Mouse (Mus musculus): ENCODE data around the gene Ciz1. TPM values are rescaled to one million over a fixed set of nuclear protein-coding genes. Genes with fewer than 3 reads are reported as not detected.

The Ciz1 gene
- polyA plus RNA-seq, 1 experiment from 2014 or later = 41.1 TPM

- Histone ChIP-seq H3K4me3 (ENCODE audit: low read depth, low read length) (no peak overlapping the region), H3K36me3 (replicated peaks; ENCODE audit: control insufficient read depth, insufficient read depth, low read depth, low read length) (no peaks in the 10 kb centered on the region), H3K9ac (replicated peaks; ENCODE audit: low read length) (no peak overlapping the region; the same call in 1 of the 2 replicates), H3K4me1 (ENCODE audit: control insufficient read depth, insufficient read depth, low read length) (peaks cover 7% of the 10 kb centered on the region; the same call in 1 of the 2 replicates), H3K27ac (replicated peaks; ENCODE audit: low read depth, low read length) (no peak overlapping the region), H3K9me3 (replicated peaks; ENCODE audit: control insufficient read depth, low read length) (no peaks in the 10 kb centered on the region), H3K27me3 (ENCODE audit: control insufficient read depth, insufficient read depth, low read length) (no peaks in the 10 kb centered on the region), H3K4me2 (ENCODE audit: low read depth, low read length) (no peak overlapping the region)
- DNase-seq (ENCODE audit: low spot score) (no peak), ATAC-seq (replicated peaks; ENCODE audit: insufficient number of reproducible peaks, low FRiP score, low TSS enrichment, low read depth) (no peak)
- WGBS = 73% methylated on average over 4 of the region's 4 CpGs
These were observed 77.2 kb downstream of the Ciz1 start for GRCm38 (mm10) chr2:32429215-32429891.

Small RNAs within 50 kb of the gene (microRNA-seq; reads per million reads assigned to microRNA genes)
- gene Gm23363 (ENCODE audit: borderline number of aligned reads) (not detected), gene Mir199b (ENCODE audit: borderline number of aligned reads) (1,429 reads per million, percentile 75 among the genes with 10 or more reads in this experiment)

Other genes with a start within 250 kb of the Ciz1 start
- 46.2 and 48.6 TPM in 2 replicates for gene Prrc2b, start 201.2 kb upstream of the Ciz1 start, polyA plus RNA-seq (2014; fragmentation: Nextera tagmentation; extraction: Ambion mirVana)
- 15.5 and 16.1 TPM in 2 replicates for gene Pomt1, start 115.7 kb upstream of the Ciz1 start, polyA plus RNA-seq (2014; fragmentation: Nextera tagmentation; extraction: Ambion mirVana)
- 57.2 and 64.2 TPM in 2 replicates for gene Uck1, start 92.2 kb upstream of the Ciz1 start, polyA plus RNA-seq (2014; fragmentation: Nextera tagmentation; extraction: Ambion mirVana)
- 14.9 and 15.2 TPM in 2 replicates for gene Golga2, start 64.9 kb upstream of the Ciz1 start, polyA plus RNA-seq (2014; fragmentation: Nextera tagmentation; extraction: Ambion mirVana)
- gene Swi5, start 64.3 kb upstream of the Ciz1 start, polyA plus RNA-seq (2014; fragmentation: Nextera tagmentation; extraction: Ambion mirVana) = 392 and 406 TPM in 2 replicates
- gene Dnm1, start 1.0 kb downstream of the Ciz1 start, polyA plus RNA-seq (2014; fragmentation: Nextera tagmentation; extraction: Ambion mirVana) = 31.0 and 35.3 TPM in 2 replicates
- gene 1110008P14Rik, start 29.6 kb downstream of the Ciz1 start, polyA plus RNA-seq (2014; fragmentation: Nextera tagmentation; extraction: Ambion mirVana) = 41.3 and 41.5 TPM in 2 replicates
- gene Lcn2, start 35.9 kb downstream of the Ciz1 start, polyA plus RNA-seq (2014; fragmentation: Nextera tagmentation; extraction: Ambion mirVana) = 0.95 and 1.2 TPM in 2 replicates
- gene Ptges2, start 43.6 kb downstream of the Ciz1 start, polyA plus RNA-seq (2014; fragmentation: Nextera tagmentation; extraction: Ambion mirVana) = 31.7 and 33.0 TPM in 2 replicates
- gene Naif1, start 98.1 kb downstream of the Ciz1 start, polyA plus RNA-seq (2014; fragmentation: Nextera tagmentation; extraction: Ambion mirVana) = 5.0 and 6.0 TPM in 2 replicates
- gene Slc25a25, start 99.1 kb downstream of the Ciz1 start, polyA plus RNA-seq (2014; fragmentation: Nextera tagmentation; extraction: Ambion mirVana) = 20.6 and 21.7 TPM in 2 replicates
- 10.2 and 11.7 TPM in 2 replicates for gene Fam102a, start 183.0 kb downstream of the Ciz1 start, polyA plus RNA-seq (2014; fragmentation: Nextera tagmentation; extraction: Ambion mirVana)
- gene Dpm2, start 218.5 kb downstream of the Ciz1 start, polyA plus RNA-seq (2014; fragmentation: Nextera tagmentation; extraction: Ambion mirVana) = 97.1 and 100 TPM in 2 replicates
- gene Pip5kl1, start 222.5 kb downstream of the Ciz1 start, polyA plus RNA-seq (2014; fragmentation: Nextera tagmentation; extraction: Ambion mirVana) = 2.3 and 3.3 TPM in 2 replicates
- gene 9430097D07Rik, start 223.4 kb downstream of the Ciz1 start, polyA plus RNA-seq (2014; fragmentation: Nextera tagmentation; extraction: Ambion mirVana) = 0.32 and 0.36 TPM in 2 replicates
- 20.3 and 22.8 TPM in 2 replicates for gene St6galnac4, start 234.8 kb downstream of the Ciz1 start, polyA plus RNA-seq (2014; fragmentation: Nextera tagmentation; extraction: Ambion mirVana)
- 6.3 and 6.8 TPM in 2 replicates for gene St6galnac6, start 247.4 kb downstream of the Ciz1 start, polyA plus RNA-seq (2014; fragmentation: Nextera tagmentation; extraction: Ambion mirVana)

Measured in embryonic facial prominence, embryonic 11.5 days (tissue).